Mouse (Mus musculus): Measurements from ENCODE around the gene Parp9. TPM values are rescaled to one million over a fixed set of nuclear protein-coding genes. Genes with fewer than 3 reads are reported as not detected.

Gene Parp9
- polyA plus RNA-seq, 1 experiment from 2014 or later, result 8.4 TPM

- Histone ChIP-seq H3K36me3 (ENCODE audit: control insufficient read depth, insufficient read depth, low read length) (peaks cover 53% of the 10 kb centered on the region), H3K9me3 (ENCODE audit: control insufficient read depth, low read length) (no peaks in the 10 kb centered on the region), H3K9ac (ENCODE audit: low read length) (no peak overlapping the region), H3K4me2 (ENCODE audit: low read length) (no peak overlapping the region), H3K4me3 (ENCODE audit: control insufficient read depth in 1 of 2, insufficient read depth in 1 of 2, low read depth in 1 of 2, low read length in 2 of 2) (no peak overlapping the region), H3K4me1 (ENCODE audit: control insufficient read depth in 2 of 2, insufficient read depth in 2 of 2, low read length in 2 of 2) (no peaks in the 10 kb centered on the region), H3K27me3 (ENCODE audit: control insufficient read depth, insufficient read depth, low read length) (no peaks in the 10 kb centered on the region), H3K27ac (replicated peaks in 1 of 2; ENCODE audit: control insufficient read depth in 1 of 2, insufficient read depth in 1 of 2, low read depth in 2 of 2, low read length in 2 of 2) (no peak overlapping the region)
- ATAC-seq (ENCODE audit: insufficient number of reproducible peaks, insufficient read depth, low FRiP score, low read depth), result no peak
- WGBS, result 95% methylated on average over 3 of the region's 3 CpGs
Measured at GRCm38 (mm10) chr16:36008396-36008795, 70.1 kb downstream of the Parp9 start.

GRCm38 (mm10) chr16:36016335-36016734, 78.1 kb downstream of the Parp9 start:
- Histone ChIP-seq H3K36me3 (ENCODE audit: control insufficient read depth, insufficient read depth, low read length) (peaks cover 73% of the 10 kb centered on the region), H3K27me3 (ENCODE audit: control insufficient read depth, insufficient read depth, low read length) (no peaks in the 10 kb centered on the region), H3K9me3 (ENCODE audit: control insufficient read depth, low read length) (no peaks in the 10 kb centered on the region), H3K4me1 (ENCODE audit: control insufficient read depth in 2 of 2, insufficient read depth in 2 of 2, low read length in 2 of 2) (no peaks in the 10 kb centered on the region), H3K9ac (ENCODE audit: low read length) (no peak overlapping the region), H3K4me3 (ENCODE audit: control insufficient read depth in 1 of 2, insufficient read depth in 1 of 2, low read depth in 1 of 2, low read length in 2 of 2) (no peak overlapping the region), H3K27ac (replicated peaks in 1 of 2; ENCODE audit: control insufficient read depth in 1 of 2, insufficient read depth in 1 of 2, low read depth in 2 of 2, low read length in 2 of 2) (no peak overlapping the region), H3K4me2 (ENCODE audit: low read length) (no peak overlapping the region)
- ATAC-seq (ENCODE audit: insufficient number of reproducible peaks, insufficient read depth, low FRiP score, low read depth), result no peak
- 96% methylated on average over 1 of the region's 1 CpGs for WGBS

Other genes starting within 250 kb of the Parp9 start
- gene Dirc2, start 169.1 kb upstream of the Parp9 start, polyA plus RNA-seq (2014; fragmentation: Nextera tagmentation; extraction: Ambion mirVana), result 15.7 and 20.1 TPM in 2 replicates
- 6.4 and 8.8 TPM in 2 replicates for gene Hspbap1, start 168.1 kb upstream of the Parp9 start, polyA plus RNA-seq (2014; fragmentation: Nextera tagmentation; extraction: Ambion mirVana)
- gene Parp14, start 66.9 kb upstream of the Parp9 start, polyA plus RNA-seq (2014; fragmentation: Nextera tagmentation; extraction: Ambion mirVana), result 1.1 and 1.3 TPM in 2 replicates
- gene Dtx3l, start 681 bp downstream of the Parp9 start, polyA plus RNA-seq (2014; fragmentation: Nextera tagmentation; extraction: Ambion mirVana), result 7.0 TPM in 2 replicates
- 46.0 and 49.8 TPM in 2 replicates for gene Kpna1, start 40.3 kb downstream of the Parp9 start, polyA plus RNA-seq (2014; fragmentation: Nextera tagmentation; extraction: Ambion mirVana)
- 7.8 and 7.9 TPM in 2 replicates for gene Wdr5b, start 102.7 kb downstream of the Parp9 start, polyA plus RNA-seq (2014; fragmentation: Nextera tagmentation; extraction: Ambion mirVana)
- 997 and 1,000 TPM in 2 replicates for gene Fam162a, start 133.1 kb downstream of the Parp9 start, polyA plus RNA-seq (2014; fragmentation: Nextera tagmentation; extraction: Ambion mirVana)
- 76.2 and 77.5 TPM in 2 replicates for gene Ccdc58, start 133.2 kb downstream of the Parp9 start, polyA plus RNA-seq (2014; fragmentation: Nextera tagmentation; extraction: Ambion mirVana)
- gene Csta1, start 192.8 kb downstream of the Parp9 start, polyA plus RNA-seq (2014; fragmentation: Nextera tagmentation; extraction: Ambion mirVana), result not detected in 2 replicates
- 0.57 TPM in 1 of 2 replicates, not detected in the other for gene Stfa2l1, start 218.3 kb downstream of the Parp9 start, polyA plus RNA-seq (2014; fragmentation: Nextera tagmentation; extraction: Ambion mirVana)
- gene Gm5483, start 245.7 kb downstream of the Parp9 start, polyA plus RNA-seq (2014; fragmentation: Nextera tagmentation; extraction: Ambion mirVana), result 2.0 TPM in 1 of 2 replicates, not detected in the other